Mouse (Mus musculus): Measurements from ENCODE around the gene Mkrn1.

DNA sequence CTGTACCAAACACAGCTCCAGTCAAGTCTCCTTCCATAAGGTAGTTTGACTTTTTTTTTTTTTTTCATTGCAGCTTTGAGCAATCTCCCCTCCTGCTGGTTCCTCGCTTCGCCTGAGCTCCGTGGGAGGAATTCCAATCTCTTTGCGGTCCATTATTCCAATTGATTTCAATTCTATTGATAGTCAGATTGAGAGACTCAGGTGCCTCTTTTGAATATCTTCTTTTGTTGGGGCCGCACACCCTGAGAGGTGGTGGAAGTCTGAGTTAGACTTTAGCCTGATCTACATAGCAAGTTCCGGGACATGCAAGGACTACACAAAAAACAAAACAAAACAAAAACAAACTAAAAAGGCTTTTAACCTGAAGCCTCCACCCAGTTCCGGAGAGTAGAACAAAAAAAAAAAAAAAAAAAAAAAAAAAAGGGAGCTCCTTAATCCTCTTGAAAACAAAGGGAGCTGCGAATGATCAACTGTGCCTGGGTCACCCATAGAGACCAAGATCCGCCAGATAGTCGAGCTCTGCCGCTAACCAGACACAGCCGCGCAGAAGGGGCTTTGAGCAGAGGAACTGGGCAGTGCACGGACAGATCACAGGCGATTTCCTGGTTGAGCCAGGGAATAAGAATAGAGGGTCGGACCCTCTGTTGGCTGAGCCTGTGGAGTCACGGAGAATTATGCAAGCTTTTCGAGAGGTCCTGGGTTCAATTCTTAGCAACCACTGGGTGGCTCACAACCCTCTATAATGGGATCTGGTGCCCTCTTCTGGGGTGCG is 25.7 kb upstream of the Mkrn1 start:
- TF ChIP-seq CTCF (IDR thresholded peaks at IDR 0.05; ENCODE audit: control insufficient read depth, insufficient read depth, low read length), result no peak
- TF ChIP-seq POLR2A (IDR thresholded peaks at IDR 0.05; ENCODE audit: borderline replicate concordance, control insufficient read depth, low read depth, low read length), result no peak
